Mouse (Mus musculus): ENCODE results near the gene Cntn5. TPM values are rescaled to one million over a fixed set of nuclear protein-coding genes. Genes with fewer than 3 reads are reported as not detected.

Gene Cntn5
- polyA plus RNA-seq, 1 experiment, result not detected

DNA sequence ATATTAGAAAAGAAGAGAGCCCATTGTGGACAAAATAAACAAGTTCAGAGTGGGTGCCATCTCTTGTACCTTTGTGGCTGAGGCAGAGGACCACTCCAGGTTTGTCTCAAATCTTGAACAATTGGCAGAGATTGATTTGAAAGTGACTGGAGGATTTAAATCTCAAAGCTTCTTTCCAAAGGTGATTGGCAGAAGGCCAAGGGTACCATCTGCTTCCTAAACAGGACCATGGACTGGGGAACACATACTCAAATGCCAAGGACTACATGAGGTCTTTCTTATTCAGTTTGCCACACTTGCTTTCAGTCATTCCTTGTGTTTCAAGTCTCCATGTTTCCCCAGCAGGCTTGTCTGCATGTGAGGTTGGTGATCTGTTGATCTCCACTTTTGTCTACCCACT, 528.3 kb downstream of the Cntn5 start:
- Histone ChIP-seq H3K4me3 (ENCODE audit: insufficient read depth, low read length) (no peak overlapping the region), H3K27ac (ENCODE audit: insufficient read depth, low read depth, low read length) (no peak overlapping the region)
- no peak for TF ChIP-seq POLR2A (IDR thresholded peaks at IDR 0.05; ENCODE audit: borderline replicate concordance, low read depth, low read length)

DNA sequence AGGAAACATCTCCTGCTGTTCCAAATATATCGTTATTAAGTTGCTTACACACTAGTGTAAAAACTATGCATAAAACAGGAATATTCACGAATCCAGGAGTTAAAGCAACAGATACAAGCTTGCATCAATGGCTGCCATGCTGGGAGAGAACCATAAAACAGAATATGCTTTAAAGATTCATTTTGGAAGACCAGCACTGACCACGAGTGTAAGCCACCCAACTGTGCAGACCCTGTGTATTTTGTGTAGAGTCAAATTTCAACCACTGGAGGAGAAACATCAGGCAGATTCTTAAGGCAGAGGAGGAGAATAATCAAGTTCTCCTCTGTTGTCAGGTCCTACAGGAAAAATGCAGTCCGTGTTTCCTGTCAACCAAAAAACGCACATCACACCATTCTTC, 535.6 kb downstream of the Cntn5 start:
- H3K4me3 ChIP-seq (ENCODE audit: insufficient read depth, low read length), result no peak overlapping the region
- H3K27ac ChIP-seq (ENCODE audit: insufficient read depth, low read depth, low read length), result no peak overlapping the region
- H3K4me1 ChIP-seq (ENCODE audit: control insufficient read depth, insufficient read depth, low read length), result no peaks in the 10 kb centered on the region
- TF ChIP-seq CTCF (IDR thresholded peaks at IDR 0.05; ENCODE audit: low read depth, low read length) (no peak), POLR2A (IDR thresholded peaks at IDR 0.05; ENCODE audit: borderline replicate concordance, low read depth, low read length) (no peak)

More for the DNA sequence above, 528.3 kb downstream of the Cntn5 start:
- H3K4me1 ChIP-seq (ENCODE audit: control insufficient read depth, insufficient read depth, low read length), result no peaks in the 10 kb centered on the region

DNA sequence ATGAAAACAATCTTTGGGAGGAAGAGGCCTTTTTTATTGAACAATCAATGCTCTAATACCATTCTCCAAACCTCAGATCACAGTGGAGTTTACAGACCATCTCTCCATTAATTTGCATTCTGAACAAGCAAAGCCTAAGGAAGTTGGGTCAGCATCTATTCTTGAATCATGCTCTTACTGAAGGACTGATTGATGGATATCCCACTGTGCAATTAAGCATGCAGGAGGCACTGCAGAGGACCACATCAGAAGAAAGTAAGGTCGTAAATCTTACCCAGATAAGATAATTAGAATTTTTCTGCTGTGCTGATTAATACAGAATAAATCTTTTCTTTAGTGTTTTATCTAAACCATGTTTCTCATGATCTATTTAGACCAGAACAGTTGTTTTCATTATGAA, 536.2 kb downstream of the Cntn5 start:
- Histone ChIP-seq H3K4me1 (ENCODE audit: control insufficient read depth, insufficient read depth, low read length) (no peaks in the 10 kb centered on the region), H3K4me3 (ENCODE audit: insufficient read depth, low read length) (no peak overlapping the region), H3K27ac (ENCODE audit: insufficient read depth, low read depth, low read length) (no peak overlapping the region)
- no peak for TF ChIP-seq POLR2A (IDR thresholded peaks at IDR 0.05; ENCODE audit: borderline replicate concordance, low read depth, low read length)
- no peak for TF ChIP-seq CTCF (IDR thresholded peaks at IDR 0.05; ENCODE audit: low read depth, low read length)

DNA sequence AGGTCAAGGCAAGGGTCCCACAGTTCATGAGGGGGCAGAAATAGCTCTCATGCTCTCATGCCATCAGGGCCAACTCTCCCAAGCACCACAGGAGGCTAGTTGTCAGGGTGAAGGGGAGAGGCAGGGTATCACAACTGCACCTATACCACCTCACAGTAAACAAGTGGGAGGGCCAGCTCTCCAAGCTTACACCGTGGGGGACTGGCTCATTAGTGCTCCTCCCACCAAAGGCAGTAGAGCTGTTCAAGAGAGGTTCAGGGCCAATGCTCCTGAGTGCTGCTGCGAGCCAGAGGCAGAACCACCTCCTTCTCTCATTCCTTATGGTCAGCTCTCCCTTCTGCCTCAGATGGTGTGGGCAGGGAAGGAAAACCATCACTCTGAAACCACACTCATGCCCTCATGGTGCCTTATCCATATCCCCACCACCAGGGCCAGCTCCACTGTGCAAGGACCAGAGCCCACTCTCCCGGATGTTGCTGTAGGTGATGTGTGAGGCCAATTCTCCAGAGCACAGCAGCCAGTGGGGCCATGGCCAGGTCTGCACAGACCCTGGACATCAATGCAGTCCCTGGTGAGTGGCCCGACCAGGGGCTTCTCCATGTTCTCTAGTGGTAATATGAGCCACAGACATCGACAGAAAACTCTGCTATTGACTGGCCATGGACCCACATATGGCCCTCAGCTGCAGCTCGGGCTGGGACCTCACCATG, 538.2 kb downstream of the Cntn5 start:
- no peaks in the 10 kb centered on the region for H3K4me1 ChIP-seq (ENCODE audit: control insufficient read depth, insufficient read depth, low read length)
- no peak for TF ChIP-seq CTCF (IDR thresholded peaks at IDR 0.05; ENCODE audit: low read depth, low read length)
- no peak for TF ChIP-seq POLR2A (IDR thresholded peaks at IDR 0.05; ENCODE audit: borderline replicate concordance, low read depth, low read length)
- H3K27ac ChIP-seq (ENCODE audit: insufficient read depth, low read depth, low read length), result no peak overlapping the region
- no peak overlapping the region for H3K4me3 ChIP-seq (ENCODE audit: insufficient read depth, low read length)

DNA sequence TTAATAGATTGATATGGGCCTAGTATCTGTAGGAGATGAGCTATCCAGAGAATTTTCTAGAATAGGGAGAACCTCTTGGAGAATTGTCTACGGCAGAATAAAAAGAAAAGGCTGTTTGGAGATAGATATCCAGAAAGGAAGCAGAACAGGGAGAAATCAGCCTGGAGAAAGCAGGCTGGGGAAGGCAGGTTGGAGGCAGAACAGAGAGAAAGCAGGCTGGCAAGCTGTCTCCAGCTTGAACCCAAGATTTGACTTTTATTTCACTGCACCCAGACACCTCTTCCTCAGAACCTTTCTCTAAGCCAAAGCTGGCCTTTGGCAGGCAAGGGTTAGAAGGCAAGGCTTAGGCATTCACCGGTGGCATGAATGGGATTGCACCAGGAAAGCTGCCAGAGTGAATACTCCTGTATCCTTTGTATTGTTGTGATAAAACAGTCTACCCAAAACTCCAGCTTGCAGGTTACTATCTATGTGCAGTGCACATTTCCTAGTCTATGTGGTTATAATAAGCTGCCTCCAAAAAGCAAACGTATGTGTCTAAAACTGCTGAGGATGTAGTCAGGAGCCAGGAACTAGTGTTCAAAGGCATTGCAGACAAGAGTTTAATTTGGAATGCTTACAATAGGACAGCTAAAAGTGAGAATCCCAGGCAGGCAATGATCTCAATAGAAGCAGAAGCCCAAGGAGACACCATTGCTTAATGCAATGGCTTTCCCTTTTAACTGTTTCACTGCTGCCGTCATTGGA, 553.5 kb downstream of the Cntn5 start:
- TF ChIP-seq POLR2A (IDR thresholded peaks at IDR 0.05; ENCODE audit: borderline replicate concordance, low read depth, low read length), result no peak
- no peak for TF ChIP-seq CTCF (IDR thresholded peaks at IDR 0.05; ENCODE audit: low read depth, low read length)
- H3K4me3 ChIP-seq (ENCODE audit: insufficient read depth, low read length), result no peak overlapping the region

DNA sequence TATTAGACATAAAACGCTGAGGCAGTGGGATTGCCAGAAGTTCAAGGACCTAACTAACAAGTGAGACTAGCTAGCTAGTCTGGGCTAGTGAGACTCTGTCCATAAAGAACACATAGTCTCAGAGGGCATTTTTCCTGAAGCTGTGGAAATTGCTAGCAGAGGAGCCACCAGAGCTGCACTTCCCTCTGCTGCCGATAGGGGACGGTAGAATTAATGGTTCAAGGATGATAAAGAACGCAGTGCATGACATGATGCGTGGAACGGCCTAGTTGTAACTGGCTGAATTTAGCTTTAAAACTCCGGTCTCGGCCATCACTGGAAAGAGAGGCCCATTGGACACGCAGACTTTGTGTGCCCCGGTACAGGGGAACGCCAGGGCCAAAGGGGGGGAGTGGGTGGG, 555.8 kb downstream of the Cntn5 start:
- TF ChIP-seq CTCF (IDR thresholded peaks at IDR 0.05; ENCODE audit: low read depth, low read length), result no peak
- TF ChIP-seq POLR2A (IDR thresholded peaks at IDR 0.05; ENCODE audit: borderline replicate concordance, low read depth, low read length), result no peak
- H3K4me1 ChIP-seq (ENCODE audit: control insufficient read depth, insufficient read depth, low read length), result no peaks in the 10 kb centered on the region
- no peak overlapping the region for H3K4me3 ChIP-seq (ENCODE audit: insufficient read depth, low read length)
- no peak overlapping the region for H3K27ac ChIP-seq (ENCODE audit: insufficient read depth, low read depth, low read length)

More for the DNA sequence above, 553.5 kb downstream of the Cntn5 start:
- H3K4me1 ChIP-seq (ENCODE audit: control insufficient read depth, insufficient read depth, low read length), result no peaks in the 10 kb centered on the region
- H3K27ac ChIP-seq (ENCODE audit: insufficient read depth, low read depth, low read length), result no peak overlapping the region

DNA sequence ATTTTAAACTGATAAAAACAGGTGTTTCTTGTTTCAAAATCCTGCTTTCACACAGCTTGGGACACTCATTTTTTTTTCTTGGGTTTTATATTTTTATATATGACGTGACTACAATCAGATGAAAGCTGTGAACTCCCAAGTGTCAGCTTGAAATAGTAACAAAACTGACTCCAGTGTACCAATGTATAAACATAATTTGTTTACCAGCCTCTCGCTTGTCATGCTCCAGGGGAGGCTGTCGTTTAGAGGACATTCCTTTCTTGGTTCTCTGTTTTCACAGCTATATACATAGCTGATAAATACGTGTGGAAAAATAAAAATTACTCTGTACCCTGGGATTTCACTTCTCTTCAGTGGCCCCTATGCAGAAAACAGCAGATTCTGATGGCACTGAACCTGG, 556.4 kb downstream of the Cntn5 start:
- Histone ChIP-seq H3K4me3 (ENCODE audit: insufficient read depth, low read length) (no peak overlapping the region), H3K4me1 (ENCODE audit: control insufficient read depth, insufficient read depth, low read length) (no peaks in the 10 kb centered on the region), H3K27ac (ENCODE audit: insufficient read depth, low read depth, low read length) (no peak overlapping the region)
- no peak for TF ChIP-seq POLR2A (IDR thresholded peaks at IDR 0.05; ENCODE audit: borderline replicate concordance, low read depth, low read length)

DNA sequence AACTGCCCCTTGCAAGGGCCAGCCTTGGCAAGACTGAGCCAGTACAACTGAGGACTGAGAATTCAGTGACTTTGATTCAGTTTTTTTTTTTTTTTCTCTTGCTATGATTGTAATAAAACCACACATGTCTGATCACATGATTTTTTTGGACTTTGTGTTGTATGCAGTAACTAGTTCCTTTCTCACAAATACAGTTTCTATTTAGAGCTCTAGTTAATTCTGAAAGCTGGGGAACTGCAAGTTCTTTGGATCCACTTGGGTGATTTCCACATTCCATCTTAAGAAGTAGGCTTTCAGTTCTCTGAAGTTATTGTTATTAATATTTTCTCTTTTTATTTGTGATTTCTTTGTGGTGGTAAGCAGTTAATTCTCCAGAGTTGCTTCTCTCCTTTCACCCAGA, 563.8 kb downstream of the Cntn5 start:
- TF ChIP-seq CTCF (IDR thresholded peaks at IDR 0.05; ENCODE audit: low read depth, low read length) (no peak), POLR2A (IDR thresholded peaks at IDR 0.05; ENCODE audit: borderline replicate concordance, low read depth, low read length) (no peak)
- Histone ChIP-seq H3K27ac (ENCODE audit: insufficient read depth, low read depth, low read length) (no peak overlapping the region), H3K4me1 (ENCODE audit: control insufficient read depth, insufficient read depth, low read length) (no peaks in the 10 kb centered on the region), H3K4me3 (ENCODE audit: insufficient read depth, low read length) (no peak overlapping the region)

DNA sequence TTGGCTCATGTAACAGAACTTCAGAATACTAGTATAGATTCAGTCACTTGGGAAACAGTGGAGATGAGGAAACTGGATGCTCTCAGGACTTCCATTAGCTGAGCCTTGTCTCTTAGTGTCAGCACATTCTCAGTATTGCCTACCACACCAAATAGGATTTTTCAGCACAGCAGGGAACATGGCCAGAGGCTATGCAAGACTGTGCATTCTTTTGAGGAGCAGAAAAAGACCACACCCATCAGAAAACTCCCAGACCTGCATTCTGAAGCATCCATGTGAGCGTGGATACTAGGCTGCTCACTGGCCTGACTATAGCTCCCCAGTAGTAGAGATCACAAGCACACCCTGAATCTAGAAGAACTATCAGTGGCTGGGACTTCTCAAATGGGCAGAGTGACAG, 564.9 kb downstream of the Cntn5 start:
- no peak overlapping the region for H3K4me3 ChIP-seq (ENCODE audit: insufficient read depth, low read length)
- no peak for TF ChIP-seq POLR2A (IDR thresholded peaks at IDR 0.05; ENCODE audit: borderline replicate concordance, low read depth, low read length)
- no peak for TF ChIP-seq CTCF (IDR thresholded peaks at IDR 0.05; ENCODE audit: low read depth, low read length)
- no peak overlapping the region for H3K27ac ChIP-seq (ENCODE audit: insufficient read depth, low read depth, low read length)
- H3K4me1 ChIP-seq (ENCODE audit: control insufficient read depth, insufficient read depth, low read length), result no peaks in the 10 kb centered on the region

DNA sequence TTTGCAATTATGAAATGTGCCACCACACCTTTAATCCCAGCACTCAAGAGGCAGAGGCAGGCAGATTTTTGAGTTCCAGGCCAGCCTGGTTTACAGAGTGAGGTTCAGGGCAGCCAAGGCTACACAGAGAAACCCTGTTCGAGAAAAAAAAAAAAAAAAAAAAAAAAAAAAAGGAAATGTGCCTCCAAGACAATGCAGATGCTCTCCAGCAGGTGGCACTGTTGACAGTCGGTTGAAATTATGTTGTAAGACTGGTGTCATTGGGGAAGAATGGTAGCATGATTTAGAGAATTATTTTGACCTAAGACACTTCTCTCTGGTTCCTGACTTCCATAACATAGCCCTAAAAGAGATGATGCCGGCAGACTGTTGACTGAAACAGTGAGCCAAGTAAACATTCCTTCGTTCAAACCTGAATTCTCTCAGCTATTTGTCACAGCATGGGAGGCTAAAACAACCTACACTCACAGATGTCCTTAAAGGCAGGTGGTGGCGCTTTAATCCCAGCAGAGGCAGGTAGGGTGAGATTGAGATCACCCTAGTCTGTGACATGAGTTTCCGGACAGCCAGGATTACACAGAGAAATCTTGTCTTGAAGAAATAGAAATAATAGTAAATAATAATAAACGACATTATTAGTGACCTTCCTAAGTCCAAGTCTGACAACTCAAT, 579.7 kb downstream of the Cntn5 start:
- H3K27ac ChIP-seq (ENCODE audit: insufficient read depth, low read depth, low read length), result no peak overlapping the region
- H3K4me1 ChIP-seq (ENCODE audit: control insufficient read depth, insufficient read depth, low read length), result no peaks in the 10 kb centered on the region
- no peak for TF ChIP-seq POLR2A (IDR thresholded peaks at IDR 0.05; ENCODE audit: borderline replicate concordance, low read depth, low read length)
- TF ChIP-seq CTCF (IDR thresholded peaks at IDR 0.05; ENCODE audit: low read depth, low read length), result no peak
- no peak overlapping the region for H3K4me3 ChIP-seq (ENCODE audit: insufficient read depth, low read length)

All from bone marrow macrophage, adult 2 months (primary cell).